In genomic region chr14:26459516-26459915, GRCm38 (mm10) we compare ENCODE assay signal across 8 mouse cellular contexts.
DNase-seq lines count a peak whose midpoint lies in the region; ATAC-seq and TF ChIP-seq lines count a peak whose summit lies in the region.

No protein-coding gene starts in this region.

- intact Hi-C loops in gastrocnemius, adult 2 months (cut with DNase I): no loop called here

- no peaks in the 10 kb centered on the region for H3K27me3 ChIP-seq in forebrain, embryonic 15.5 days

- no peak for TF ChIP-seq POLR2A in lung, adult 2 months (IDR thresholded peaks at IDR 0.05; ENCODE audit: borderline replicate concordance, extremely low read depth, low read depth, low read length)

- peak; percentile 28 for DNase-seq in gastrocnemius, adult 2 months
- DNase-seq in gastrocnemius, postnatal 25 days: no peak
- DNase-seq in lung, adult 2 months: peak; percentile 19
- no peak for DNase-seq in lung, adult 18-20 months
- DNase-seq in R1 (ENCODE audit: low read depth, low spot score): peak; percentile 30
- peak; percentile 56 for DNase-seq in lung, postnatal 14 days
- no peak for DNase-seq in spleen, postnatal 14 days (ENCODE audit: low spot score in 2 of 2)

- H3K36me3 ChIP-seq in forebrain, embryonic 15.5 days: peaks cover 20% of the 10 kb centered on the region

- H3K9me3 ChIP-seq in forebrain, embryonic 15.5 days: no peaks in the 10 kb centered on the region

- no peak for ATAC-seq in forebrain, embryonic 15.5 days (replicated peaks)

- H3K27ac ChIP-seq in gastrocnemius, adult 2 months: no peak overlapping the region
- H3K27ac ChIP-seq in forebrain, embryonic 15.5 days (replicated peaks): no peak overlapping the region

- no peaks in the 10 kb centered on the region for H3K4me1 ChIP-seq in lung, adult 2 months (ENCODE audit: control insufficient read depth, insufficient read depth, low read length)
- H3K4me1 ChIP-seq in forebrain, embryonic 15.5 days: no peaks in the 10 kb centered on the region

- peak; percentile 68 for TF ChIP-seq CTCF in gastrocnemius, adult 2 months (IDR thresholded peaks at IDR 0.05)
- TF ChIP-seq CTCF in lung, adult 2 months (IDR thresholded peaks at IDR 0.05; ENCODE audit: insufficient read depth, low read length): no peak

- H3K9ac ChIP-seq in forebrain, embryonic 15.5 days (replicated peaks): no peak overlapping the region

- no peak overlapping the region for H3K4me2 ChIP-seq in forebrain, embryonic 15.5 days (replicated peaks)

- H3K4me3 ChIP-seq in gastrocnemius, adult 2 months: no peak overlapping the region
- no peak overlapping the region for H3K4me3 ChIP-seq in lung, adult 2 months (replicated peaks; ENCODE audit: extremely low read depth, low read depth, low read length)
- H3K4me3 ChIP-seq in forebrain, embryonic 15.5 days: no peak overlapping the region

Comparison
In these comparisons a context has a peak if more than half of its experiments do, and no peak if none do; other contexts are left out.
1. DNase-seq: peak in gastrocnemius, adult 2 months (single experiment), lung, adult 2 months (single experiment), R1 (single experiment) and lung, postnatal 14 days (single experiment); none in gastrocnemius, postnatal 25 days (single experiment), lung, adult 18-20 months (0 of 2) and spleen, postnatal 14 days (0 of 2).